Mouse (Mus musculus) ES-E14 (cell line): ENCODE data around the gene Aimp1.

ENCODE experiments used
- HCFC1 ChIP-seq: IDR thresholded peaks from 2 replicates; pipeline ENCODE4 v1.6.1; 2012; ENCODE audit warnings: low read length, inconsistent platforms, borderline replicate concordance; ENCODE audit not compliant: insufficient read depth
- MAFK ChIP-seq: IDR thresholded peaks from 2 replicates; pipeline ENCODE4 v1.6.1; 2014; ENCODE audit warnings: mild to moderate bottlenecking, low read depth, low read length, inconsistent platforms; ENCODE audit not compliant: insufficient read depth

DNA sequence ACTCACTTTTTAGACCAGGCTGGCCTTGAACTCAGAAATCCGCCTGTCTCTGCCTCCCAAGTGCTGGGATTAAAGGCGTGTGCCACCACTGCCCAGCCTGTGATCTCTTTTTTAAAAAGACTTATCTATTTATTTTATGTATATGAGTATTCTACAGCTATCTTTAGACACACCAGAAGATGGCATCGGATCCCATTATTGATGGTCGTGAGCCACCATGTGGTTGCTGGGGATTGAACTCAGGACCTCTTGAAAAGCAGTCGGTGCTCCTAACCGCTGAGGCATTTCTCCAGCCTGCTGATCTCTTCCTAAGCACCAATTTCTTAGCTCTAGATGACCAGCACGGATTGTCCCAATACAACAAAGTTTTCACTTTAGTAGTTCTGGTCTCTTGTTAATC, 30.2 kb downstream of the Aimp1 start:
- TF ChIP-seq HCFC1 = no peak
- no peak for TF ChIP-seq MAFK
